Mouse (Mus musculus) kidney, postnatal 14 days (tissue): ENCODE results near the gene Slbp.
A peak's percentile ranks its signal among the peaks of the same experiment; 100 is the strongest.

ENCODE experiments used
- DNase-seq: peaks from one replicate; pipeline ENCODE4 v3.0.0; 2022; ENCODE audit warnings: mixed read lengths

The Slbp gene

DNA sequence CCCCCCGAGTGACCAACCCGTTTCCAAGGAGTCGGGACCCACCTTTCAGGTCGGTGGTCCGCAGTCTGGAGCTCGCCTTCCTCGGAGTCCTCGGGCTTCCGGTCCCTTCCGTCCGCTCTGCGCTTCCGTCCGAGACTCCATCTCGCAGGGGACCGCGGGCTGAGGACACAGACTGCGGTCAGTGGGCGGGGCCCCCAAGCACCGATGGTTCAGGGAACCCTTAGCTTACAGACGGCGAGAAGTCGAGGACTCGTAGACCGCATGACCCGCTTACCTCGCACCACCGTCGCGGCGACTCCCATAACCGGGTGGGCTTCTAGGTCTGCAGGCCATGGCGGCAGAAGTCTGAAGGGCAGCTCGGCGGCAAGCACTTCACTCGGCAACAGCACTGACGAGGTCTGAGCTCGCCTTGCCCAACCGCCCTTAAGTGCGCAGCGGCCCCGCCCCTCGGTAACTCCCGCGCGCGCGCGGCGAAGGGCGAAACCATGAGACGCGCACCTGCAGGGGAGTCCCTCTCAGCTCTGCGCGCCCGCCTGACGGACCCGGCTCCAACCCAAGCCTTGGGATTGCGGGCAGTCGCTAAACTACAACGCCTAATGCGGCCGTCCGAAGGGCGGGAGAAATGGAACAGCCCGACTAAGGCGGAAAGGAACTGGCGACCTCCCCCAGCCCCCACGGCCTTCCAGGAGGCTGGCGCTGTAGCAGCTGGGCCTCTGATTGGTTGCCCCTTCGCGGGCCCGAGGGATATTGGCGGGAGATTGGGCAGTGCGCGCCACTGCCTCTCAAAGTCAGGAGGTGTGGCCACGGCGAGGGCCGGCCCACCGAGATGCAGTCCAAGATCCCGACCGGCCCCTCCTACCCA is at the start of gene Slbp:
Slbp (minus strand) TSS at position 654 of the 862 bp plus-strand sequence.
- DNase-seq: peak; percentile 98

DNA sequence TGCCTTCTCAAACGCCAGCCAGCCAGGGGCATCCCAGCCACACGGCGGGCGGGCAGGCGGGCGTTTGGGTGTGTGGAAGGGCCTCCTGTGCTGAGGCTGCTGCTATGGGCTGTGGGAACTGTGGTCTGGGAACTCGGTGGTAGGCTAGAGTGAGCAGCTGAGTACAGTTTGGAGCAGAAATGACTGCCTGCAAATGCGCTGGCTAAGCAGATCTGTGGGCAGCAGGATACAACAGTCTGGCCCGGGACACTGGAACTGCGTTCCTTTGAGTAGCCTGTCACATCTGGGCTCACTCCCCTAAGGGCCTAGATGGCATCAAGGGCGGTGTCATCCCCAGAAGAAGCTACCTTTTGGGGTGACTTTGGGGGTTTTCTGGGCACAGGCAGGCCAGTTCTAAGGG is 49.5 kb upstream of the Slbp start:
- DNase-seq: no peak

DNA sequence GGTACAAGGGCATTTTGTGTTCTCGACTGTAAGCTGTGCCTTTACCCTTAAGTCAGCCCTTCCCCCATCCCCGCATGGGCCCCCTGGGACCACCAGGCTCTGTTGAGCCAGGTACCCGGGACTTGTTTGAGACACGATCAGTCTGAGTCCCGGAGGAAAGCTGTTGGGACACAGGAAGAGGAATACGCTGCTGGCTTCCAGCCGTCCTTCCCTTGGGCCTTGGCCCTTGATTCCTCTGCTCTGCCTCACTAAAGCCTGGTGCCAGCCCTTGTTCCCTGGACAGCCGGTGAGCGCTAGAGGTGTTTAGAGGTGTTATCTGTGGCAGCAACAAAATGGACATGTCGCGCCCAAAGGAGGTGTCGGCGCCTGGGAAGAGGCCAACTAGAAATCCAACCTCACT is 47.6 kb upstream of the Slbp start:
- no peak for DNase-seq

DNA sequence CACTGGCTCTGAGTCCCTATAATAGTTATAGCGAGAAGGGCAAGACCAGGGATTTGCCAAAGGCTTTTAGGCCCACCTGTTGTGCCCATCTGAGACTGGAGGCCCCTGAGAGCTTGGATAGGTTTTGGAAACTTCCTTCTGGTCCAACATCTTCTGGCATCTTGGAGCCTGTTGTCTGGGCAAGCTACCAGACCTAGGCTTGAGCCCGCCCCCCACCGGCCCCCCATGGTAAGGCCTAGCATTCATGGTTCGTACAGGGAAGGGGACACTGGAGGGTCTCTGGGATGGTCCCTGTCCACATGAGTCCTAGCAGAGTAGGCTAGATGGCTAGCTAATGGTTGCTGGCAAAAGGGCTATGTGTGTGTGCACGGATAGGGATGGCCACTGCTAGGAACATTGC is 46.3 kb upstream of the Slbp start:
- no peak for DNase-seq

DNA sequence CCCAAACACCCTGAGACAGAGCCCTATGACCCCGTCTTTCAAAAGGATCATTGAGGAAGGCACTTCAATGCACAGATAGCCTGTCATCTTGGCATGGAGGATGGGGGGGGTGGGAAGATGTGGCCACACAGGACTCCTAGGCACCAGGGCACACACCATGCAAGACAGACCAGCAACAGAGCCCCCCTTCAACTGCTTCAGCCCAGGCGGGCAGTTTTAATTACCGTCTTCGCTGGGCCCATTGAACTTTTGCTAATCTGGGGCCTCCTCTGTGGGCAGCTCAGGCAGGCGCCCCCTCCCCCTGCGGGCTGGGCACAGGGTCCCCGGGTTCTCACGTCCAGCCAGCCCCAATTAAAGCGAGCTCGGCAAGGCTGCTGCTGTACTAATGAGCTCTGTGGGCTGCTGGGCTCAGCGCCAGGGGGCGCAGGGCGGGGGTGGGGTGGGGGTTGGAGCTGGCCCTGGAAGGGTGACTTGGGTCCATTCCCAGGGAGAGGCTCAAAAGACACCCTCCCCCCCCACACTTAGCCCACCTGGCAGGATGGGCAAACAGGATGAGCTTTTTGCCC is 45.7 kb upstream of the Slbp start:
- no peak for DNase-seq

DNA sequence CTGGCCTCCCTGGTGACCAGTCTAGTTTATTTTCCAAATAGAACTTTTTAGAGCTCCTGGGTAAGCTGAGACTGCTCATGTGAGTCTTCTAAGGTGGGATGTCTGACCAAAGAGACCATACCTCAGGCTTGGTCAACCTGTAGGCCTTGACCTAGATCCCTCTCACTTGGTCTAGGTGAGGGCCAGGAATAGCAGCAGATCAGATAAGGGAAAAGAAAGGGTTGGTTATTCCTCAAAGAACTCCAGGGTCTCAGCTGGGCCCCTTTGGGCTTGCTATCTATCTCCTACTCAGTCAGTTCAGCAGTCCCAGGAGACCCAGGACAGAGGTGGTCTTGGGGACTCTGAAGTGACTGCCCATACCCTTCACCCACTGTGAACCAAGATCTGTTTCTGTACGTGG is 45.2 kb upstream of the Slbp start:
- DNase-seq: no peak

DNA sequence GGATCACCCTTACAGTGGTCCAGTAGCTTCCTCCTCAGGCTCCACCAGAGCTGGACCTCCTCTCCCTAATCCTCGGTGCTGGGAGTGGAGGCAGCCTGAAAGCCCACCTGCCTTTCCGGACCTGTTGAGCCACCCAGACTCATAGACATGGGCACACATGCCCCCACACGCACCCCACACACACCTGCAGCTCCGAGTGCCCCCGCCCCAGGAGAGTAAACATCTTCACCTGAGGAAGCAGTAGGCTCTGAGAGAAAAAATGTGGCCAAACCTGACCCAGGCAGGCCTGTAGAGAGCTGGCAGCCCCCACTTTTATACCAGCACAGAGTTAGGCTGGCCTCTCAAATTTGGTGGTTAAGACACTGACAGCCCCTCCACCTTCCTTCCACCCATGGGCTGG is 44.1 kb upstream of the Slbp start:
- DNase-seq: no peak

DNA sequence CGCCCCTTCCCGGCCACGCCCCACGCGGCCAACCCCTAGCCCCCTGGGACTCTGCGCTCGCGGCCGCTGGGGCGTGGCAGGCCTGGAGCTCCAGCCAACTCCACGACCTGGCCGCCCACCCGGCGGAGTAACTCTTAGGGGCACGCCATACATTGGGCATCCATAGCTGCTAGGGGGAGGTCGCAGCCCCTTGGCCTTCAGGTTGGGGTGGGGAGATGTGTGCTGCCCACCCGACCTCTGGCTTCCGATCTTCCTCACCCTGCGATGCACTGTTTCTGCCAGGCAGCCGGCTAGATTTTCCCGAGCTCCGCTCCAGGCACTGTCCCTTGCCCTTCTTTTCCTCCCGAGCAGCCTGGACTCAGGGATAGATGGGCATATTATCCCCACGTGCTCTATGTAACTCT is 43.3 kb upstream of the Slbp start:
- no peak for DNase-seq

DNA sequence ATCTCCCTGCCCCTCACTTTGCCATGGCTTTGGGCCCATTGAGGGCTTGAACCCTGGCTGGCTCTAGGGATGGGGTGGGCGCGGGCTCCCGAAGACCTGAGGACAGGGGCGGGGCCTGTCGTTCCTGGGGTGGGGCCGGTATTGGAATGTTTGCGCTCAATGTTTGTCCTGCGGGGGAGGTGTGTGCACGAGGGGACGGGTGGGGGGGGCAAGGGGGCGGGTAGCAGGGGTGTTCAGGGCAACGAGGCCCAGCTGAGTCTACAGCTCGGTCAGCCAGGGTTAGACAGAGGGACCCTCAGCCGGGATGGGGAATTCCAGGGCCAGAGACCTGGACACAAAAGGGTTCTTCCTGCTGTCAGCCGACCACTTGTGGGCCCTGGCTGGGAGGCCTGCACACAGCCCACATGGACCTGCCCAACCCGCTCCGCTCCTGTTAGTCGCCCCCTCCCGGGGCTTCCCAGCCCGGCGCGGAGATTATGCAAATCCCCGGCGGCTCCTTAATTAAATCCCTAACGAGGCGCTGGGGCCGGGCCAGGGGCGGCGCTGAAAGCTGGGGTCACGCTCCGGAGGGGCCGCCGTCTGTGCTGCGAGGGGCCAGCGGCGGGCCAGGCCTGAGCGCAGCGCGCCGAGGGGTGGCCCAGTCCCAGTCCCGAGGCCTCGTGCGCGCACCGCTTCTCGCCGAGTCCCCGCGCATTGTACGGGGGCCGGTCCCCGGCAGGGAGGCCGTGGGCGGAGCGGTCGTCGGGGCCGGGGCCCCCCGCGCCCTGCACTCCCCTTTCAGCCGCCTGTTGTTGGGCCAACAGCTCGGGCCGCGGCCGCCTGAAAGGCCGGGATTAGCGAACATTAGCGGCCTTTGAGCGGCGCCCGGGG is 42.7 kb upstream of the Slbp start:
- peak; percentile 71 for DNase-seq

DNA sequence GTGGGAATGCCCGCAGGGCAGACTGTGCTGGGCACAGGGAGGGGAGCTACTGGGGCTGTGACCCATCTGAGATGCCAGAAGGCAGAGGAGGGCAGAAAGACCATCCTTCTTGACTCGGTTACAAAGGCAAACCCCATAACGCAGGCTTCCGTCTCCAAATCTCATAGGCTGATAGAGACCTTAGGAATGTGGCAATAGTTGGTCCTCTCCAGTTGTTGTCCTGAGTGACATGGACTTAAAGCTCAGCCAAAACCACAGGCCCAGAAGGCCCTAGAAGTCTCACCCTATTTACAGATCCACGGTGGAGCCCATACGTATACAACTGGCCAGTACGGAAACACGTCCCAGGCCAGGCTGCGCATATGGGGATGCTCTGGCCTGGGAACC is 42.1 kb upstream of the Slbp start:
- DNase-seq: no peak

DNA sequence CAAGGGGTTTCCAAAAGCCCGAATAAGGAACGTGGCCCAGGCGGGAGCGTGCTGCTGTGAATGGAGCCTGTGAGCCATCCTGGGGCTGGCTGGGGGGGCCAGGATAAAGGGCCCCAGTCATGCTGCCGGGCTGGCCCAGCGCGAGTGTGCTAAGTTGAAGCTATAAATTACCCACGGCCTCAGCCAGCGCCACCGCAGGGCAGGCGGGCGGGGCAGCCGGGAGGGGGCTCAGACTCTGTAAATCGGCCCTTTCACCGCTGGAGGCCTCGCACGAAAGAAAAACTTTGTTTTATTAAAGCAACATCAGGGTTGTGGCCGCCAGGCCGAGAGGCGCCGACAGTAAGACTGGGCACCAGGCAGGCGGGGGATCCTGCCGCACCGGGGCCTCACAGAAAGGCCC is 40.0 kb upstream of the Slbp start:
- peak; percentile 59 for DNase-seq

DNA sequence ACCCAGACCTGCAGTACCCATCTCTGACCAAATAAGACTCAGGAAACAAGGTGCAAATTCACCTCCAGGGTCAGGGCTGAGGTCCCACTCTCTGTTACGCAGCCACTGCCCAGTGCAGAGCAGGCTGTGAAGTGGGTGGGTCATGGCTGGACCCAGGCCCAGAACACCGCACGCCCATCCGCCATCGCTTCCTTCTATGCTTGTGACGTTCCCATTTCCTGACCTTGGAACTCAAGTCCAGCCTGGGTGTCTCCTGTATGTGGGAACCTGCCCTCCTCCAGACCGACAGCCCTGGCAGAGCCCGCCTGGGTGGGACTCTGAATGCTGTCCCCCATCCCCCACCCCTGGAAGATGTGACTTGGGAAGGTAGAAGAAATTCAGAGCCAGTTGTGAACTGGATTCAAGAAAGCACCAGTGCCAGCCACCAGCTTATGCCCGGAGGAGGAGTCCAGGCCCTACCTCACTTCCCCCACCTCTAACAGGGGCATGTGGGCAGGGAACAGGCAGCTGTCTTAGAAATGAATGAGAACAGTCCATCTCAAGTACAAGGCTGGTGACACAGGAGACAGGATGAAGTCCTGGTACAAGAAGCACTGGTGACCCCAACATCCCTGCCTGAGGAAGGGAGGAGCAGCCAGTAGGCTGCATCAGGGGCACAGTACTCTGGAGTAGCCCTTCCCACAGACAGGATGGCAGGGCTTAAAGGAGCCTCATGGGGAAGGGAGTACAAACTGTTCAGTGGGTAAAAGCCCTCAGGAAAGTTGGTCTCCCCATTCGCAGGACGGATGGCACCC is 37.7 kb upstream of the Slbp start:
- DNase-seq: peak; percentile 75

DNA sequence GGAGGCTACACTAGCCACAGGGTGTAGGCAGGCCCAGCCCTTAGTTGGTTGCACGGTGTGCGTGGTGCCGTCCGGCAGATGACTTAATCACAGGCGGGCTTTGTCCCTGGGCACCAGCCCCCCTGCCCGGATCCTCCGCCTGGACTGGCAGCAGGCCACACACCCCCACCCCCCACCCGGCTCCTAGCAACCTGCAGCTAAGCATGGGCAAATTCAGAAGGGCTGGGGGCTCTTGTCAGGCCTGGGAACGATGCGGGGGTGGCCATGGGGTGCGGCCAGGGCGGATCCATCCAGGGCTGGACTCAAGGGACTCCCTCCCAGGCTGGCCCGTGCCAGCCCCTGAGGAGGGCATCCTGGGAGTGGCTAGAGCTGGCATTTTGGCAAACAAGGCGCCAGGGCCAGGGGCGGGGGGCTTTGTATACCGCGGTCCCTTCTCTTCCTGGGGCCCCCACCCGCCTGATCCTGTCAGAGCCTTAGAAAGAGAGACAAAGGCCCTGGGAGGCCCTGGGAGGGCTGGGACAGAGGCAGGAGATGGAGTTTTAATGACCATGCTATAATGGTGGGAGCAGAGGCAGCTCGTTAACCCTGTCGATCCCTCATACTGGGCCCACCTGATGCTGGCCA is 37.0 kb upstream of the Slbp start:
- peak; percentile 58 for DNase-seq

DNA sequence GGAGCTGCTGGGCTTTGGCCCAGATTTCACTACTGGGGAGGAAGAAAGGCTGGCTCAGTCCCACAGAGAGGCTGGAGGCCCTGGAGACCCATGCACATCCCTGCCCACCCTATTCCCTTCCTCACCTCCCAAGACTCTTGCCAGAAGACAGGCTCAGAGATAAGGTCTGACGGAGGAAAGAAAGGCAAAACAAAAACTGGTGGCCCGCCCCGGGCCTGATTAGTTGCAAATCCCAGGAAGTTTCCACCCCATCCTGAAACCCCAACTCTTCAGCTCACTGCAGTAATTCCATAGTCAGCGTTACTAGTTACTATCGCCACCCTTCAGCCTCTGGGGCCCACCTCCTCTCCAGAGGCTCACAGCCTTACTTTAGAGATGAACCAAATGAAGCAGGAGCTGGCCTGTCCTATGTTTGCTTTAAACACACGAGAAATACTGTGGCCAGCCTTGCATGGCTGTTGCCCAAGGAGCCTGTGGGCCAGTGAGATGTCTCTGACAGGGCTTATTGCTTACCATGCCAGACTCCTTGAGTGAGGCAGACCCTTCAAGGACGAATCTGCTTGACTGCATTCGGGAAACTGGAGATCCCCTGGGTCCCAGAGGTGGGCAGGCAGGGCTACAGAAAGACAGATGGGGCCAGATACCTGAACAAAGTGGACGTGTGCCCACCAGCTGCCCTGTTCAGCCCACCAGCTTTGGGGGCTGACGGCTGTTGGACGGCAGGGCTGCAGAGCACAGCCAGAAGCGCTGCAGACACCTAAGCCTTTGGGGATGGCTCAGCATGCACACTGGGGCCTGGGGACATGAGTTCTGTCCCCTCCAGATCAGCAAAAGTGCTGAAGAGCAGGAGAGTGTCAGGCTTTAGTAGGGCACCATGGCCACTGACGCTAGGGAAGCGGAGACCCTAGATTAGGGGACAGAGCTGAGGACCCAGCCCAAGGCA is 36.2 kb upstream of the Slbp start:
- DNase-seq: no peak

DNA sequence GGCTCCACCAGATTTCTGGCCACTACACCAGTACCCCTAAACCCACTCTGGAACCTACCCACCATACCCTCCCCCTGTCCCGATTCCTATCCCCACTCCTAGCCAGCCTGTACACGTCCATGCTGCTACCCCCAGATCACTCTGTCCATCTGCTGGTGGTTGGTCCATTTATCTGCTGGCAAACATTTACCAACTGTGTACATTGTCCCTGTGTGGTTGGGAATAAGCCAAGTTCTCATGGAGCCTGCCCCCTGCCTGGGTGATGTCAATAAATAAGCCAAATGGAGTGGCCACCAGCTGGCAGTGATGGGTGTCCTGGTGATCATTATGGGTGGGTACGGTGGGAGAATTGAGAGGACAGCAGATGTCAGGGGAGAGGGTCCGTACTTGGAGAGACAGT is 34.8 kb upstream of the Slbp start:
- DNase-seq: peak; percentile 72

DNA sequence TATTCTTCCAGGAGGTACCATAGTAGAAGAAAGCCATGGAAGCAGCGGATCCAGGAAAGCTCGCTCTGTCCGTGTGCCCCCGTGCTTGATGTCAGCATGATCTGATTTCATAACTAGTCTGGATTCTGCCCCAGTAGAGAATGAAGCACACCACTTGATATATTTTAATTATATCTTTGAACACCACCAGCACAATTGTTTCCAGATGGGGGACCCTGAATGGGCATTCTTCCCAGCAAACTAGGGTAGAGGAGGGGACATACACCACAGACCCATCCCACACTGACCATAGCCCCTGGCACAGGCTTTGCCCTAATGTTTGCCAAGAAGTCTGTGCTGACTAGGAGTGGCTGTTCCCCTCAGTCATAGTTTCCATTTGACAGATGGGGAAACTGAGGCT is 32.6 kb upstream of the Slbp start:
- no peak for DNase-seq

DNA sequence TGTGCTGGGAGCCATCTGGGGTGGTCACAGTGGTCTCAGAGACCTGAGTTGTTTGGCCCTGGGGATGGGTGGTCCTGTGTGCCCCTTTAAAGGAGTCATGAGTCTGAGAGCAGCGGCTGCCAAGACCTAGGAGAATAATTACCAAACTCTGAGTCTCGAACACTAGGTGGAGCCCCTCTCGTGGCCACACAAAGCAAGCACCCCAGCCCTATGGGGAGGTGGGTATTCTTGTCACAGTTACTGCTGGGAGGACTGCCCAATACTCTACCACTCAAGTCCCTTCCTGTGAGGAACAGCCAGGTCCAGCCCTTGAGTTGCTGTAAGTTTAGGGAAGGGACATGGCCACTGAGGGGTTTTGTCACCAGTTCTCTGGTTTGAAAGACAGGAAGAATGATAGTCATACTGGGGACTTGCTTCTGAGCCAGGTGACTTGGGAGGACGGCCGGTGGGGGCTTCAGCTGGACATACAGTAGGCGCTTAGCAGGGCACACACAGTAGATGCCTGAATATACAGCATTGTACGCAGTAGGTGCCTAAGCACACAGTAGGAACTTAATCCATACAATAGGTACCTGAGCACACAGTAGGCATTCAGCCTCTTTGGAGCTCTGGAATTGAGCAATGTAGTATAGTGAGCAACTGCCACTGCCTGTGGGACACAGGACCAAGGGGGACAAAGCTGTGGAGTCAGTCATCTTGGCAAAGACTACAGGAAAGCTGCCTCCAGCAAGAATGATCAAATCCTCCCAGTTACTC is 31.7 kb upstream of the Slbp start:
- DNase-seq: peak; percentile 82

DNA sequence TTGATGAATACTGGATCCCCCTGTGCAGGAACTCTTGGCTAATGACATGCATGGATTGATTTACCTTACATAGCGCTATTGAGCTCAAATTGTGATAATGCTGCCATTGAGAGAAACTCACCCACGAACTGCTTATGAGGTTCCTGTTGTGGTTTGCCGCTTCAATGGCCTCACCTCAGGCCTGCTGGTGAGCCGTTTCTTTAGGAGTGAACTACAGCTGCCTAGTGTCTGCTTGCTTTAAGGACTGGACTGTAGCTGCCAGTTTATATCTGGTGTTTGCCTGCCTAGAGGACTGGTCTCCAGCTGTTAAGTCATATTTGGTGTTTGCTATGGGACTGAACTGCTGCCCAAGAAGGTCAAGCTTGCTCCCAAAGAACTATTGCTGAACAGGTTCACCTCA is 30.6 kb upstream of the Slbp start:
- no peak for DNase-seq

DNA sequence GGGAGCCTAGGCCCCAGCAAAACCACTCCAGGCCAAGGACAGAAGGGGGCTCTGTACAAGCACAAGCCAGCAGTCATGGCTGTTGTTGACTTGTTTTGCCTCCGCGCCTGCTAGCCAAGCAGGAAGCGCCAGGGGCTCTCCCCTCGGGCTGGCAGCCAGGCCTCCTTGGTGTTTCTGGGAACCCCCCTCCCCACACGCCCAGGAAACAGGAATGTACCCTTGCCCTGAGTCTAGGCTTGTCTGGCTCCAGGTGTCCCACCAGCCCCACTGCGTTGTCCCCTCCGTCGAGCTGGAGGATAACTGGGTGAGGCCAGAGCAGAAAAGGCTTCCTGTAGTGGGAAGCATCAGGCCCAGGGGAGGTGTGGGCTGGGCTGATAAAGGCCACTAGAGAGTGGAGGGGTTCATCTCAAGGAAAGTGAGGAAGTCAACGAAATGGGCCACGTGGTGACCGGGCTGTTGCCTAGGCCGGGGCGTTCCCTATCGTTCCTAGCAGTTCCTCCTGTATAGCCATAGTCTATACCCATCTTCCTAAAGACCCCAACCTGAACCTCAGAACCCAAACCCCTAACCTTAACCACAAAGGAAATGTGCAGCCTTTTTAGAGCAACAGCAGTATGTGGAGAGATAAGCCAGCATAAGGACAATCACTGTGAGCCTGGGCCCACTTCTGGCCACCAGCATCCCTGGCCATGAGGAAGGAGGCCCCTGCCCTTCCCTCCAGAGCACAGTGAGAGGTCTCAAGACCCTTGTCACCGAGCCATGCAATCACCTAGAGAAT is 29.4 kb upstream of the Slbp start:
- DNase-seq: no peak

DNA sequence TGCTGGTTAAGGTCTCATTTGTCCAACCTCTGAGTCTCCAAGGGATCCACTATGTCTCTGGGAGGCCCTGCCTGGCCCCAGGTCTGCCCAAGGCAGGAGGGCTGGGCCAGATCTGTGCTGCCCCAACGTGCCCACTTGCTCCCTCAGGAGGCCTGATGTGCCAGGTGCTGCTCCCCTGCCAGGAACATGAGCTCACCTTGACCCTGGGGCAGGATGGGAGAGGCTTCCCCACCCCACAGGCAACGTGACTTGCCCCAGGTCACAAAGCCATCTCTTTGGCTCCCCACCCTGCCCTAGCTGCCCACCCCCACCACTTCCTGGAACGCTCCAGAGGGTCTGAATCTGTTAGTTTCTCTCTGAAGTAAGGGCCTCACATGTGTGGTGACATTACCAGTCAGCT is 28.7 kb upstream of the Slbp start:
- no peak for DNase-seq
